Mouse (Mus musculus) splenic B cell, adult 2 months (primary cell): Measurements from ENCODE around the gene Efcab12.
A peak's percentile ranks its signal among the peaks of the same experiment; 100 is the strongest.

Source experiments
- DNase-seq: peaks from one replicate; pipeline ENCODE4 v3.0.0-alpha.2; 2011; ENCODE audit warnings: low read depth, low spot score
- H3K27me3 ChIP-seq: 2 replicates; pipeline ENCODE4 v1.6.1; 2012; ENCODE audit warnings: mild to moderate bottlenecking, low read length, moderate library complexity, mixed read lengths; ENCODE audit not compliant: control insufficient read depth, poor library complexity, insufficient read depth, severe bottlenecking
- H3K36me3 ChIP-seq: 2 replicates; pipeline ENCODE4 v1.6.1; 2012; ENCODE audit warnings: mild to moderate bottlenecking, low read length, moderate library complexity, mixed read lengths; ENCODE audit not compliant: control insufficient read depth, poor library complexity, insufficient read depth, severe bottlenecking

Gene Efcab12

GRCm38 (mm10) chr6:115818129-115818528 lies 20.1 kb downstream of the Efcab12 start:
- H3K36me3 ChIP-seq = no peaks in the 10 kb centered on the region
- DNase-seq = no peak
- H3K27me3 ChIP-seq = no peaks in the 10 kb centered on the region

GRCm38 (mm10) chr6:115815041-115815440 lies 23.2 kb downstream of the Efcab12 start:
- no peak for DNase-seq
- H3K36me3 ChIP-seq = no peaks in the 10 kb centered on the region
- no peaks in the 10 kb centered on the region for H3K27me3 ChIP-seq

- Histone ChIP-seq H3K36me3 (no peaks in the 10 kb centered on the region), H3K27me3 (no peaks in the 10 kb centered on the region)
- DNase-seq = peak; percentile 71
Measured at GRCm38 (mm10) chr6:115814104-115814503, 24.1 kb downstream of the Efcab12 start.

GRCm38 (mm10) chr6:115811606-115812005 lies 26.6 kb downstream of the Efcab12 start:
- peaks cover 3% of the 10 kb centered on the region; the same call in 1 of the 2 replicates for H3K36me3 ChIP-seq
- no peaks in the 10 kb centered on the region for H3K27me3 ChIP-seq
- no peak for DNase-seq

GRCm38 (mm10) chr6:115808488-115809231 lies 29.6 kb downstream of the Efcab12 start, which contains the start of gene Rpl32:
Gene Rpl32, minus strand, starts transcription at chr6:115808747.
- H3K36me3 ChIP-seq = peaks cover 11% of the 10 kb centered on the region; the same call in 1 of the 2 replicates
- no peaks in the 10 kb centered on the region for H3K27me3 ChIP-seq
- peak; percentile 92 for DNase-seq

GRCm38 (mm10) chr6:115808196-115808487 lies 30.1 kb downstream of the Efcab12 start:
- Histone ChIP-seq H3K36me3 (peaks cover 12% of the 10 kb centered on the region; the same call in 1 of the 2 replicates), H3K27me3 (no peaks in the 10 kb centered on the region)
- DNase-seq = no peak

GRCm38 (mm10) chr6:115807464-115808195 lies 30.6 kb downstream of the Efcab12 start:
- no peaks in the 10 kb centered on the region for H3K27me3 ChIP-seq
- no peak for DNase-seq
- H3K36me3 ChIP-seq = peaks cover 12% of the 10 kb centered on the region; the same call in 1 of the 2 replicates

- Histone ChIP-seq H3K27me3 (no peaks in the 10 kb centered on the region), H3K36me3 (peaks cover 12% of the 10 kb centered on the region; the same call in 1 of the 2 replicates)
- DNase-seq = no peak
Measured at GRCm38 (mm10) chr6:115804432-115805192, 33.6 kb downstream of the Efcab12 start.

- Histone ChIP-seq H3K27me3 (no peaks in the 10 kb centered on the region), H3K36me3 (peaks cover 12% of the 10 kb centered on the region; the same call in 1 of the 2 replicates)
- peak; percentile 70 for DNase-seq
Measured at GRCm38 (mm10) chr6:115803541-115804382, 34.5 kb downstream of the Efcab12 start.

- H3K27me3 ChIP-seq = no peaks in the 10 kb centered on the region
- DNase-seq = no peak
- H3K36me3 ChIP-seq = peaks cover 9% of the 10 kb centered on the region; the same call in 1 of the 2 replicates
Measured at GRCm38 (mm10) chr6:115801811-115802210, 36.4 kb downstream of the Efcab12 start.

- no peak for DNase-seq
- H3K36me3 ChIP-seq = no peaks in the 10 kb centered on the region
- no peaks in the 10 kb centered on the region for H3K27me3 ChIP-seq
Measured at GRCm38 (mm10) chr6:115792691-115793215, 45.5 kb downstream of the Efcab12 start.

GRCm38 (mm10) chr6:115791842-115792686 lies 46.1 kb downstream of the Efcab12 start:
- no peak for DNase-seq
- Histone ChIP-seq H3K36me3 (no peaks in the 10 kb centered on the region), H3K27me3 (no peaks in the 10 kb centered on the region)

- no peak for DNase-seq
- H3K36me3 ChIP-seq = no peaks in the 10 kb centered on the region
Measured at GRCm38 (mm10) chr6:115791016-115791415, 47.2 kb downstream of the Efcab12 start.

More at GRCm38 (mm10) chr6:115791016-115791415, 47.2 kb downstream of the Efcab12 start:
- no peaks in the 10 kb centered on the region for H3K27me3 ChIP-seq
